Mouse (Mus musculus): ENCODE data around the gene Dennd1b. TPM values are rescaled to one million over a fixed set of nuclear protein-coding genes. Genes with fewer than 3 reads are reported as not detected.

Dennd1b gene
- polyA plus RNA-seq (2015; fragmentation: Nextera tagmentation; extraction: Ambion mirVana), result 7.9 and 12.1 TPM in 2 replicates

GRCm38 (mm10) chr1:138963161-138963867 lies at the start of gene Dennd1b:
Dennd1b (plus strand) TSS chr1:138963435.
- WGBS, result under 1% methylated on average over 28 of the region's 69 CpGs

GRCm38 (mm10) chr1:138915596-138915995 lies 47.6 kb upstream of the Dennd1b start:
- H3K27ac ChIP-seq (replicated peaks), result no peak overlapping the region

More at GRCm38 (mm10) chr1:138963161-138963867, at the start of gene Dennd1b:
- Histone ChIP-seq H3K4me1 (replicated peaks) (peaks cover 8% of the 10 kb centered on the region; the same call in 1 of the 2 replicates), H3K4me3 (peak within 1 kb of the TSS; percentile 75), H3K27ac (replicated peaks) (peak within 1 kb of the TSS; percentile 90), H3K9ac (peak within 1 kb of the TSS; percentile 86), H3K9me3 (no peaks in the 10 kb centered on the region), H3K27me3 (no peaks in the 10 kb centered on the region), H3K36me3 (no peaks in the 10 kb centered on the region), H3K4me2 (peak within 1 kb of the TSS; percentile 64)
- peak; percentile 84 for ATAC-seq (ENCODE audit: low FRiP score, low read depth)

GRCm38 (mm10) chr1:138919601-138920000 lies 43.6 kb upstream of the Dennd1b start:
- no peak for ATAC-seq (ENCODE audit: low FRiP score, low read depth)

More at GRCm38 (mm10) chr1:138915596-138915995, 47.6 kb upstream of the Dennd1b start:
- Histone ChIP-seq H3K4me3 (no peak overlapping the region), H3K4me1 (replicated peaks) (no peaks in the 10 kb centered on the region), H3K27me3 (no peaks in the 10 kb centered on the region), H3K9ac (no peak overlapping the region), H3K36me3 (no peaks in the 10 kb centered on the region), H3K4me2 (no peak overlapping the region), H3K9me3 (no peaks in the 10 kb centered on the region)
- 92% methylated on average over 3 of the region's 3 CpGs for WGBS
- ATAC-seq (ENCODE audit: low FRiP score, low read depth), result no peak

GRCm38 (mm10) chr1:138920082-138920481 lies 43.2 kb upstream of the Dennd1b start:
- Histone ChIP-seq H3K27ac (replicated peaks) (no peak overlapping the region), H3K9ac (no peak overlapping the region), H3K4me2 (no peak overlapping the region), H3K9me3 (no peaks in the 10 kb centered on the region), H3K36me3 (no peaks in the 10 kb centered on the region), H3K27me3 (no peaks in the 10 kb centered on the region), H3K4me3 (no peak overlapping the region), H3K4me1 (replicated peaks) (no peaks in the 10 kb centered on the region)
- no peak for ATAC-seq (ENCODE audit: low FRiP score, low read depth)
- 85% methylated on average over 3 of the region's 3 CpGs for WGBS

More at GRCm38 (mm10) chr1:138919601-138920000, 43.6 kb upstream of the Dennd1b start:
- H3K27ac ChIP-seq (replicated peaks), result no peak overlapping the region
- H3K9me3 ChIP-seq, result no peaks in the 10 kb centered on the region
- 87% methylated on average over 5 of the region's 5 CpGs for WGBS
- H3K9ac ChIP-seq, result no peak overlapping the region
- no peaks in the 10 kb centered on the region for H3K4me1 ChIP-seq (replicated peaks)
- no peaks in the 10 kb centered on the region for H3K27me3 ChIP-seq
- no peak overlapping the region for H3K4me3 ChIP-seq
- H3K4me2 ChIP-seq, result no peak overlapping the region
- H3K36me3 ChIP-seq, result no peaks in the 10 kb centered on the region

- Histone ChIP-seq H3K27ac (replicated peaks) (no peak overlapping the region), H3K36me3 (no peaks in the 10 kb centered on the region), H3K4me1 (replicated peaks) (no peaks in the 10 kb centered on the region), H3K9me3 (no peaks in the 10 kb centered on the region), H3K4me2 (no peak overlapping the region), H3K27me3 (no peaks in the 10 kb centered on the region), H3K4me3 (no peak overlapping the region), H3K9ac (no peak overlapping the region)
- 88% methylated on average over 1 of the region's 1 CpGs for WGBS
- no peak for ATAC-seq (ENCODE audit: low FRiP score, low read depth)
Observed at GRCm38 (mm10) chr1:138920799-138921198, 42.4 kb upstream of the Dennd1b start.

- Histone ChIP-seq H3K4me3 (no peak overlapping the region), H3K27me3 (no peaks in the 10 kb centered on the region), H3K9ac (no peak overlapping the region), H3K4me1 (replicated peaks) (no peaks in the 10 kb centered on the region), H3K9me3 (no peaks in the 10 kb centered on the region), H3K36me3 (no peaks in the 10 kb centered on the region), H3K4me2 (no peak overlapping the region), H3K27ac (replicated peaks) (no peak overlapping the region)
- no peak for ATAC-seq (ENCODE audit: low FRiP score, low read depth)
- 92% methylated on average over 6 of the region's 6 CpGs for WGBS
Observed at GRCm38 (mm10) chr1:138922886-138923285, 40.3 kb upstream of the Dennd1b start.

- Histone ChIP-seq H3K27me3 (no peaks in the 10 kb centered on the region), H3K4me2 (no peak overlapping the region), H3K4me1 (replicated peaks) (no peaks in the 10 kb centered on the region), H3K4me3 (no peak overlapping the region), H3K36me3 (no peaks in the 10 kb centered on the region), H3K9me3 (no peaks in the 10 kb centered on the region), H3K9ac (no peak overlapping the region), H3K27ac (replicated peaks) (no peak overlapping the region)
- ATAC-seq (ENCODE audit: low FRiP score, low read depth), result no peak
- WGBS, result 90% methylated on average over 2 of the region's 2 CpGs
Observed at GRCm38 (mm10) chr1:138924282-138924681, 39.0 kb upstream of the Dennd1b start.

- WGBS, result 84% methylated on average over 11 of the region's 11 CpGs
- Histone ChIP-seq H3K4me1 (replicated peaks) (no peaks in the 10 kb centered on the region), H3K9me3 (no peaks in the 10 kb centered on the region), H3K4me2 (no peak overlapping the region), H3K36me3 (no peaks in the 10 kb centered on the region), H3K9ac (no peak overlapping the region), H3K27ac (replicated peaks) (no peak overlapping the region), H3K27me3 (no peaks in the 10 kb centered on the region), H3K4me3 (no peak overlapping the region)
- ATAC-seq (ENCODE audit: low FRiP score, low read depth), result no peak
Observed at GRCm38 (mm10) chr1:138928671-138929483, 34.4 kb upstream of the Dennd1b start.

- Histone ChIP-seq H3K27me3 (no peaks in the 10 kb centered on the region), H3K27ac (replicated peaks) (no peak overlapping the region), H3K36me3 (no peaks in the 10 kb centered on the region), H3K4me3 (no peak overlapping the region), H3K4me2 (no peak overlapping the region), H3K9me3 (no peaks in the 10 kb centered on the region), H3K9ac (no peak overlapping the region), H3K4me1 (replicated peaks) (no peaks in the 10 kb centered on the region)
- 77% methylated on average over 3 of the region's 3 CpGs for WGBS
- no peak for ATAC-seq (ENCODE audit: low FRiP score, low read depth)
Observed at GRCm38 (mm10) chr1:138929985-138930384, 33.2 kb upstream of the Dennd1b start.

GRCm38 (mm10) chr1:138930856-138931255 lies 32.4 kb upstream of the Dennd1b start:
- 87% methylated on average over 3 of the region's 3 CpGs for WGBS
- Histone ChIP-seq H3K9me3 (no peaks in the 10 kb centered on the region), H3K4me2 (no peak overlapping the region), H3K4me1 (replicated peaks) (no peaks in the 10 kb centered on the region), H3K27me3 (no peaks in the 10 kb centered on the region), H3K4me3 (no peak overlapping the region), H3K9ac (no peak overlapping the region), H3K27ac (replicated peaks) (no peak overlapping the region), H3K36me3 (no peaks in the 10 kb centered on the region)
- no peak for ATAC-seq (ENCODE audit: low FRiP score, low read depth)

- Histone ChIP-seq H3K4me1 (replicated peaks) (no peaks in the 10 kb centered on the region), H3K4me2 (no peak overlapping the region), H3K27me3 (no peaks in the 10 kb centered on the region), H3K27ac (replicated peaks) (no peak overlapping the region), H3K4me3 (no peak overlapping the region), H3K9ac (no peak overlapping the region), H3K36me3 (no peaks in the 10 kb centered on the region), H3K9me3 (no peaks in the 10 kb centered on the region)
- 87% methylated on average over 6 of the region's 6 CpGs for WGBS
- no peak for ATAC-seq (ENCODE audit: low FRiP score, low read depth)
Observed at GRCm38 (mm10) chr1:138936169-138936568, 27.1 kb upstream of the Dennd1b start.

GRCm38 (mm10) chr1:138937686-138938370 lies 25.4 kb upstream of the Dennd1b start:
- Histone ChIP-seq H3K4me3 (no peak overlapping the region), H3K9me3 (no peaks in the 10 kb centered on the region), H3K9ac (no peak overlapping the region), H3K4me1 (replicated peaks) (no peaks in the 10 kb centered on the region), H3K36me3 (no peaks in the 10 kb centered on the region), H3K4me2 (no peak overlapping the region), H3K27ac (replicated peaks) (no peak overlapping the region), H3K27me3 (no peaks in the 10 kb centered on the region)
- WGBS, result 81% methylated on average over 6 of the region's 6 CpGs
- no peak for ATAC-seq (ENCODE audit: low FRiP score, low read depth)
